Mouse (Mus musculus) layer of hippocampus, adult 8-10 months (tissue): Measurements from ENCODE around the gene Zbp1. TPM values are rescaled to one million over a fixed set of nuclear protein-coding genes. Genes with fewer than 3 reads are reported as not detected.

ENCODE experiments used
- DNase-seq, 2 experiments: peaks; one replicate each; pipeline ENCODE4 v3.0.0; 2022; ENCODE audit warnings: low spot score in 2 of 2
- total RNA-seq, 4 experiments: library from RNA; stranded (reverse); gene quantifications; 2 replicates each; pipeline ENCODE4 v1.2.4; 2022

The Zbp1 gene
- 1 to 10 TPM in 2 of 4 experiments, not detected in 2; 1.5 to 2.5 TPM for total RNA-seq

- DNase-seq = no peak
Observed at GRCm38 (mm10) chr2:173218416-173219141, at the start of gene Zbp1. Gene Zbp1 (minus strand): TSS chr2:173218923.

- no peak for DNase-seq
Observed at GRCm38 (mm10) chr2:173267562-173267961, 48.8 kb upstream of the Zbp1 start.

GRCm38 (mm10) chr2:173266349-173267112 is 47.8 kb upstream of the Zbp1 start:
- no peak for DNase-seq

GRCm38 (mm10) chr2:173265468-173266265 is 46.9 kb upstream of the Zbp1 start:
- no peak for DNase-seq

GRCm38 (mm10) chr2:173264467-173265128 is 45.9 kb upstream of the Zbp1 start:
- peak in 1 of 2 experiments; percentile 16 for DNase-seq

GRCm38 (mm10) chr2:173263636-173264330 is 45.1 kb upstream of the Zbp1 start:
- no peak for DNase-seq

GRCm38 (mm10) chr2:173261497-173261896 is 42.8 kb upstream of the Zbp1 start:
- peak in 1 of 2 experiments; percentile 15 for DNase-seq

GRCm38 (mm10) chr2:173258459-173259091 is 39.9 kb upstream of the Zbp1 start:
- no peak for DNase-seq

GRCm38 (mm10) chr2:173257610-173258009 is 38.9 kb upstream of the Zbp1 start:
- peak; percentile 79 to 82 for DNase-seq

- DNase-seq = no peak
Observed at GRCm38 (mm10) chr2:173256552-173256949, 37.8 kb upstream of the Zbp1 start.

- DNase-seq = no peak
Observed at GRCm38 (mm10) chr2:173255810-173256551, 37.3 kb upstream of the Zbp1 start.

GRCm38 (mm10) chr2:173253761-173254662 is 35.3 kb upstream of the Zbp1 start:
- DNase-seq = no peak

- DNase-seq = peak in 1 of 2 experiments; percentile 24
Observed at GRCm38 (mm10) chr2:173251675-173252074, 33.0 kb upstream of the Zbp1 start.

- DNase-seq = no peak
Observed at GRCm38 (mm10) chr2:173251133-173251532, 32.4 kb upstream of the Zbp1 start.

GRCm38 (mm10) chr2:173250411-173250810 is 31.7 kb upstream of the Zbp1 start:
- DNase-seq = no peak

GRCm38 (mm10) chr2:173249965-173250364 is 31.2 kb upstream of the Zbp1 start:
- no peak for DNase-seq

GRCm38 (mm10) chr2:173249386-173249785 is 30.7 kb upstream of the Zbp1 start:
- peak in 1 of 2 experiments; percentile 17 for DNase-seq

- DNase-seq = no peak
Observed at GRCm38 (mm10) chr2:173248822-173249221, 30.1 kb upstream of the Zbp1 start.
